Mouse (Mus musculus) C2C12 (cell line): ENCODE results near the gene Btbd11. TPM values are rescaled to one million over a fixed set of nuclear protein-coding genes. Genes with fewer than 3 reads are reported as not detected.

Experiments used
- H3K27me3 ChIP-seq: one replicate; pipeline ENCODE4 v1.6.1; 2011; ENCODE audit not compliant: control insufficient read depth, insufficient read depth, insufficient read length
- H3K36me3 ChIP-seq: one replicate; pipeline ENCODE4 v1.6.1; 2011; ENCODE audit not compliant: control insufficient read depth, insufficient read depth
- H3K4me3 ChIP-seq: one replicate; pipeline ENCODE4 v1.5.1; 2011; ENCODE audit warnings: mild to moderate bottlenecking, control low read depth; ENCODE audit not compliant: poor library complexity, insufficient read depth, severe bottlenecking
- H3K79me2 ChIP-seq: one replicate; pipeline ENCODE4 v1.6.1; 2011; ENCODE audit not compliant: control insufficient read depth, insufficient read depth
- H3K79me3 ChIP-seq: one replicate; pipeline ENCODE4 v1.6.1; 2011; ENCODE audit warnings: low read depth, control low read depth
- H3ac ChIP-seq: one replicate; pipeline ENCODE3; 2011; ENCODE audit warnings: low read depth; ENCODE audit not compliant: control insufficient read depth, insufficient read length
- CEBPB ChIP-seq: IDR thresholded peaks from one replicate; pipeline ENCODE4 v1.6.1; 2011; ENCODE audit warnings: low read depth, mild to moderate bottlenecking, control low read depth, moderate library complexity
- CTCF ChIP-seq: IDR thresholded peaks from one replicate; pipeline ENCODE4 v1.5.1; 2011; ENCODE audit not compliant: control insufficient read depth, insufficient read depth, insufficient read length
- FOSL1 ChIP-seq: IDR thresholded peaks from one replicate; pipeline ENCODE4 v1.8.0; 2011; ENCODE audit warnings: mild to moderate bottlenecking, low read length; ENCODE audit not compliant: poor library complexity, insufficient read depth, severe bottlenecking
- MAX ChIP-seq: IDR thresholded peaks from one replicate; pipeline ENCODE4 v1.6.1; 2011; ENCODE audit warnings: mild to moderate bottlenecking, control low read depth
- MYOD1 ChIP-seq: IDR thresholded peaks from one replicate; pipeline ENCODE4 v1.6.1; 2011; ENCODE audit warnings: low read depth; ENCODE audit not compliant: control insufficient read depth, insufficient read length
- MYOG ChIP-seq: IDR thresholded peaks from one replicate; pipeline ENCODE4 v1.6.1; 2011; ENCODE audit not compliant: control insufficient read depth, insufficient read length; ENCODE audit errors: extremely low read depth
- USF1 ChIP-seq: IDR thresholded peaks from one replicate; pipeline ENCODE4 v1.6.1; 2011; ENCODE audit warnings: low read depth, mild to moderate bottlenecking, control low read depth, moderate library complexity
- long read RNA-seq, 2 experiments: library from polyadenylated mRNA; unstranded; transcript quantifications; one replicate each; pipeline ENCODE4 v2.0.0; 2019 to 2020
- polyA plus RNA-seq: library from polyadenylated mRNA; unstranded; fragments of >200 nt; fragmentation: generic; extraction: Trizol; gene quantifications from one replicate; pipeline ENCODE4 v1.2.1, GENCODE M21; 2012; ENCODE audit warnings: missing spikeins

Gene Btbd11
- 11.7 TPM for polyA plus RNA-seq
- long read RNA-seq, experiment 1, partial matches to known transcripts = 1 of 8 reads
- long read RNA-seq, experiment 1, other reads (novel, unspliced or antisense) = 5 of 8 reads
- long read RNA-seq, experiment 2, full-length matches to known transcripts = 102 of 155 reads
- long read RNA-seq, experiment 2, partial matches to known transcripts = 35 of 155 reads
- long read RNA-seq, experiment 2, other reads (novel, unspliced or antisense) = 18 of 155 reads

- peak within 1 kb of the TSS; percentile 32 for H3K4me3 ChIP-seq
- H3K79me3 ChIP-seq = no peaks in the 10 kb centered on the region
- TF ChIP-seq USF1 (no peak), MYOG (no peak), MAX (no peak), MYOD1 (no peak), FOSL1 (no peak), CTCF (no peak), CEBPB (no peak)
- H3K27me3 ChIP-seq = no peaks in the 10 kb centered on the region
- H3ac ChIP-seq = peak within 1 kb of the TSS; percentile 89
- H3K36me3 ChIP-seq = no peaks in the 10 kb centered on the region
- H3K79me2 ChIP-seq = no peaks in the 10 kb centered on the region
Measured at GRCm38 (mm10) chr10:85386605-85387218, at the start of gene Btbd11. Gene Btbd11 (plus strand): TSS chr10:85386814.

- no peaks in the 10 kb centered on the region for H3K36me3 ChIP-seq
- no peak for TF ChIP-seq USF1
- no peak overlapping the region for H3ac ChIP-seq
- H3K27me3 ChIP-seq = peaks cover 9% of the 10 kb centered on the region
- no peaks in the 10 kb centered on the region for H3K79me2 ChIP-seq
- no peaks in the 10 kb centered on the region for H3K79me3 ChIP-seq
- H3K4me3 ChIP-seq = no peak overlapping the region
Measured at GRCm38 (mm10) chr10:85338733-85339132, 47.9 kb upstream of the Btbd11 start.

GRCm38 (mm10) chr10:85341867-85342266 lies 44.7 kb upstream of the Btbd11 start:
- Histone ChIP-seq H3K27me3 (peaks cover 5% of the 10 kb centered on the region), H3ac (no peak overlapping the region), H3K79me2 (no peaks in the 10 kb centered on the region), H3K4me3 (no peak overlapping the region), H3K79me3 (no peaks in the 10 kb centered on the region), H3K36me3 (no peaks in the 10 kb centered on the region)
- TF ChIP-seq CTCF (no peak), CEBPB (no peak), FOSL1 (no peak), USF1 (no peak), MAX (no peak), MYOD1 (no peak), MYOG (no peak)

- Histone ChIP-seq H3ac (no peak overlapping the region), H3K27me3 (no peaks in the 10 kb centered on the region), H3K36me3 (no peaks in the 10 kb centered on the region), H3K79me3 (no peaks in the 10 kb centered on the region), H3K4me3 (no peak overlapping the region), H3K79me2 (no peaks in the 10 kb centered on the region)
- TF ChIP-seq USF1 = no peak
Measured at GRCm38 (mm10) chr10:85347171-85347570, 39.4 kb upstream of the Btbd11 start.

GRCm38 (mm10) chr10:85352505-85352904 lies 34.1 kb upstream of the Btbd11 start:
- no peak overlapping the region for H3K4me3 ChIP-seq
- H3K79me3 ChIP-seq = no peaks in the 10 kb centered on the region
- H3ac ChIP-seq = no peak overlapping the region
- no peaks in the 10 kb centered on the region for H3K27me3 ChIP-seq
- H3K79me2 ChIP-seq = no peaks in the 10 kb centered on the region
- H3K36me3 ChIP-seq = no peaks in the 10 kb centered on the region
- no peak for TF ChIP-seq CEBPB
- TF ChIP-seq USF1 = no peak
- TF ChIP-seq MYOD1 = no peak
- TF ChIP-seq MYOG = no peak
- no peak for TF ChIP-seq MAX
- no peak for TF ChIP-seq CTCF
- no peak for TF ChIP-seq FOSL1

GRCm38 (mm10) chr10:85354270-85354669 lies 32.3 kb upstream of the Btbd11 start:
- Histone ChIP-seq H3K4me3 (no peak overlapping the region), H3K36me3 (no peaks in the 10 kb centered on the region), H3K79me2 (no peaks in the 10 kb centered on the region), H3K79me3 (no peaks in the 10 kb centered on the region), H3K27me3 (no peaks in the 10 kb centered on the region), H3ac (no peak overlapping the region)
- TF ChIP-seq MAX (no peak), MYOG (no peak), MYOD1 (no peak), CEBPB (no peak), USF1 (no peak), CTCF (no peak), FOSL1 (no peak)
